Mouse (Mus musculus): ENCODE data around the gene Ap3s2. TPM values are rescaled to one million over a fixed set of nuclear protein-coding genes. Genes with fewer than 3 reads are reported as not detected.

The Ap3s2 gene
- 9.8 and 11.8 TPM in 2 replicates for total RNA-seq (2023)

GRCm38 (mm10) chr7:79920344-79920983 lies at the start of gene Ap3s2:
Ap3s2 (minus strand) TSS chr7:79920649.

GRCm38 (mm10) chr7:79934862-79935510 lies 14.5 kb upstream of the Ap3s2 start, which contains the start of gene Arpin:
Arpin (minus strand) TSS chr7:79935359.

GRCm38 (mm10) chr7:79860811-79861210 lies 59.6 kb downstream of the Ap3s2 start, which contains the start of gene Anpep:
Anpep (minus strand) TSS chr7:79861059.

Other genes starting within 250 kb of the Ap3s2 start
- 0.14 and 0.54 TPM in 2 replicates for gene Kif7, start 204.9 kb downstream of the Ap3s2 start, total RNA-seq (2023)
- 0.54 TPM in 1 of 2 replicates, not detected in the other for gene Plin1, start 187.7 kb downstream of the Ap3s2 start, total RNA-seq (2023)
- 1.6 and 3.1 TPM in 2 replicates for gene Pex11a, start 177.5 kb downstream of the Ap3s2 start, total RNA-seq (2023)
- gene Wdr93, start 177.5 kb downstream of the Ap3s2 start, total RNA-seq (2023) = not detected in 2 replicates
- gene Mesp1, start 126.9 kb downstream of the Ap3s2 start, total RNA-seq (2023) = not detected in 2 replicates
- not detected in 2 replicates for gene Mesp2, start 109.9 kb downstream of the Ap3s2 start, total RNA-seq (2023)
- gene Anpep, start 59.6 kb downstream of the Ap3s2 start, total RNA-seq (2023) = 0.16 and 0.25 TPM in 2 replicates
- gene Arpin, start 14.7 kb upstream of the Ap3s2 start, total RNA-seq (2023) = 0.27 and 0.47 TPM in 2 replicates
- 103 and 115 TPM in 2 replicates for gene Zfp710, start 104.2 kb upstream of the Ap3s2 start, total RNA-seq (2023)
- 30.7 and 40.8 TPM in 2 replicates for gene Idh2, start 194.7 kb upstream of the Ap3s2 start, total RNA-seq (2023)

All from neutrophil, adult 65 days (primary cell).